Mouse (Mus musculus) thymus, postnatal 25 days (tissue): Measurements from ENCODE around the gene Zfp507.

Experiments used
- DNase-seq: peaks from one replicate; pipeline ENCODE4 v3.0.0; 2022

Gene Zfp507

GRCm38 (mm10) chr7:35774127-35774526 lies 28.7 kb downstream of the Zfp507 start:
- DNase-seq: no peak

- DNase-seq: no peak
These were observed 30.5 kb downstream of the Zfp507 start for GRCm38 (mm10) chr7:35772347-35772746.

GRCm38 (mm10) chr7:35771106-35771505 lies 31.7 kb downstream of the Zfp507 start:
- DNase-seq: no peak

GRCm38 (mm10) chr7:35770122-35770521 lies 32.7 kb downstream of the Zfp507 start:
- DNase-seq: no peak

GRCm38 (mm10) chr7:35764461-35764860 lies 38.3 kb downstream of the Zfp507 start:
- no peak for DNase-seq

GRCm38 (mm10) chr7:35761801-35762200 lies 41.0 kb downstream of the Zfp507 start:
- no peak for DNase-seq

GRCm38 (mm10) chr7:35759602-35760001 lies 43.2 kb downstream of the Zfp507 start:
- DNase-seq: peak; percentile 46

GRCm38 (mm10) chr7:35756510-35757440 lies 46.0 kb downstream of the Zfp507 start:
- DNase-seq: peak; percentile 40

- no peak for DNase-seq
These were observed 48.0 kb downstream of the Zfp507 start for GRCm38 (mm10) chr7:35754886-35755168.

GRCm38 (mm10) chr7:35754033-35754885 lies 48.5 kb downstream of the Zfp507 start, which contains the start of gene Dpy19l3:
TSS of gene Dpy19l3 (minus strand) at chr7:35754454.
- DNase-seq: peak; percentile 97

GRCm38 (mm10) chr7:35753319-35754032 lies 49.3 kb downstream of the Zfp507 start:
- DNase-seq: no peak

GRCm38 (mm10) chr7:35750873-35751272 lies 51.9 kb downstream of the Zfp507 start:
- no peak for DNase-seq

GRCm38 (mm10) chr7:35747397-35747964 lies 55.3 kb downstream of the Zfp507 start:
- DNase-seq: no peak

GRCm38 (mm10) chr7:35746686-35747396 lies 56.0 kb downstream of the Zfp507 start:
- no peak for DNase-seq

- DNase-seq: no peak
These were observed 57.5 kb downstream of the Zfp507 start for GRCm38 (mm10) chr7:35745281-35745702.

- DNase-seq: no peak
These were observed 58.0 kb downstream of the Zfp507 start for GRCm38 (mm10) chr7:35744771-35745170.

GRCm38 (mm10) chr7:35742310-35742709 lies 60.5 kb downstream of the Zfp507 start:
- no peak for DNase-seq

- DNase-seq: no peak
These were observed 60.9 kb downstream of the Zfp507 start for GRCm38 (mm10) chr7:35741858-35742257.

- peak; percentile 78 for DNase-seq
These were observed 62.1 kb downstream of the Zfp507 start for GRCm38 (mm10) chr7:35740489-35741230.

- DNase-seq: no peak
These were observed 63.9 kb downstream of the Zfp507 start for GRCm38 (mm10) chr7:35738871-35739270.
